Mouse (Mus musculus): ENCODE results near the gene Galntl6.

The Galntl6 gene

GRCm38 (mm10) chr8:58258577-58259315, 653.7 kb downstream of the Galntl6 start:
- no peak for DNase-seq (ENCODE audit: low read depth, low spot score)

GRCm38 (mm10) chr8:58253620-58254019, 658.8 kb downstream of the Galntl6 start:
- no peak for DNase-seq (ENCODE audit: low read depth, low spot score)

- no peak for DNase-seq (ENCODE audit: low read depth, low spot score)
Measured at GRCm38 (mm10) chr8:58244830-58245229, 667.6 kb downstream of the Galntl6 start.

GRCm38 (mm10) chr8:58234220-58234619, 678.2 kb downstream of the Galntl6 start:
- DNase-seq (ENCODE audit: low read depth, low spot score), result no peak

GRCm38 (mm10) chr8:58228725-58229124, 683.7 kb downstream of the Galntl6 start:
- DNase-seq (ENCODE audit: low read depth, low spot score), result no peak

- DNase-seq (ENCODE audit: low read depth, low spot score), result no peak
Measured at GRCm38 (mm10) chr8:58217885-58218284, 694.6 kb downstream of the Galntl6 start.

GRCm38 (mm10) chr8:58189694-58190093, 722.7 kb downstream of the Galntl6 start:
- no peak for DNase-seq (ENCODE audit: low read depth, low spot score)

GRCm38 (mm10) chr8:58146961-58147360, 765.5 kb downstream of the Galntl6 start:
- DNase-seq (ENCODE audit: low read depth, low spot score), result peak; percentile 23

- peak; percentile 32 for DNase-seq (ENCODE audit: low read depth, low spot score)
Measured at GRCm38 (mm10) chr8:58086733-58087132, 825.7 kb downstream of the Galntl6 start.

GRCm38 (mm10) chr8:58084931-58085330, 827.5 kb downstream of the Galntl6 start:
- DNase-seq (ENCODE audit: low read depth, low spot score), result peak; percentile 43

- DNase-seq (ENCODE audit: low read depth, low spot score), result no peak
Measured at GRCm38 (mm10) chr8:58081715-58082114, 830.7 kb downstream of the Galntl6 start.

GRCm38 (mm10) chr8:58074611-58075010, 837.8 kb downstream of the Galntl6 start:
- no peak for DNase-seq (ENCODE audit: low read depth, low spot score)

- peak; percentile 24 for DNase-seq (ENCODE audit: low read depth, low spot score)
Measured at GRCm38 (mm10) chr8:58073733-58074132, 838.7 kb downstream of the Galntl6 start.

GRCm38 (mm10) chr8:58032271-58032670, 880.2 kb downstream of the Galntl6 start:
- no peak for DNase-seq (ENCODE audit: low read depth, low spot score)

- DNase-seq (ENCODE audit: low read depth, low spot score), result no peak
Measured at GRCm38 (mm10) chr8:58025558-58025957, 886.9 kb downstream of the Galntl6 start.

GRCm38 (mm10) chr8:58025094-58025493, 887.3 kb downstream of the Galntl6 start:
- DNase-seq (ENCODE audit: low read depth, low spot score), result no peak

- no peak for DNase-seq (ENCODE audit: low read depth, low spot score)
Measured at GRCm38 (mm10) chr8:58023426-58024176, 888.8 kb downstream of the Galntl6 start.

- no peak for DNase-seq (ENCODE audit: low read depth, low spot score)
Measured at GRCm38 (mm10) chr8:57989428-57990171, 922.8 kb downstream of the Galntl6 start.

GRCm38 (mm10) chr8:57977372-57977771, 935.1 kb downstream of the Galntl6 start:
- no peak for DNase-seq (ENCODE audit: low read depth, low spot score)

- no peak for DNase-seq (ENCODE audit: low read depth, low spot score)
Measured at GRCm38 (mm10) chr8:57974093-57974492, 938.3 kb downstream of the Galntl6 start.

GRCm38 (mm10) chr8:57972832-57973231, 939.6 kb downstream of the Galntl6 start:
- DNase-seq (ENCODE audit: low read depth, low spot score), result no peak

- no peak for DNase-seq (ENCODE audit: low read depth, low spot score)
Measured at GRCm38 (mm10) chr8:57966676-57967075, 945.8 kb downstream of the Galntl6 start.
